Mouse (Mus musculus) subcutaneous adipose tissue, adult 2 months (tissue): ENCODE results near the gene Nudt7. TPM values are rescaled to one million over a fixed set of nuclear protein-coding genes. Genes with fewer than 3 reads are reported as not detected.

Experiments used
- polyA plus RNA-seq: library from polyadenylated mRNA; depleted of rRNA; stranded (reverse); fragments of >200 nt; gene quantifications from 2 replicates; pipeline ENCODE4 v1.2.3, GENCODE M21; 2012; ENCODE audit warnings: low replicate concordance; rRNA removed

The Nudt7 gene
- 49.6 and 102 TPM in 2 replicates for polyA plus RNA-seq

DNA sequence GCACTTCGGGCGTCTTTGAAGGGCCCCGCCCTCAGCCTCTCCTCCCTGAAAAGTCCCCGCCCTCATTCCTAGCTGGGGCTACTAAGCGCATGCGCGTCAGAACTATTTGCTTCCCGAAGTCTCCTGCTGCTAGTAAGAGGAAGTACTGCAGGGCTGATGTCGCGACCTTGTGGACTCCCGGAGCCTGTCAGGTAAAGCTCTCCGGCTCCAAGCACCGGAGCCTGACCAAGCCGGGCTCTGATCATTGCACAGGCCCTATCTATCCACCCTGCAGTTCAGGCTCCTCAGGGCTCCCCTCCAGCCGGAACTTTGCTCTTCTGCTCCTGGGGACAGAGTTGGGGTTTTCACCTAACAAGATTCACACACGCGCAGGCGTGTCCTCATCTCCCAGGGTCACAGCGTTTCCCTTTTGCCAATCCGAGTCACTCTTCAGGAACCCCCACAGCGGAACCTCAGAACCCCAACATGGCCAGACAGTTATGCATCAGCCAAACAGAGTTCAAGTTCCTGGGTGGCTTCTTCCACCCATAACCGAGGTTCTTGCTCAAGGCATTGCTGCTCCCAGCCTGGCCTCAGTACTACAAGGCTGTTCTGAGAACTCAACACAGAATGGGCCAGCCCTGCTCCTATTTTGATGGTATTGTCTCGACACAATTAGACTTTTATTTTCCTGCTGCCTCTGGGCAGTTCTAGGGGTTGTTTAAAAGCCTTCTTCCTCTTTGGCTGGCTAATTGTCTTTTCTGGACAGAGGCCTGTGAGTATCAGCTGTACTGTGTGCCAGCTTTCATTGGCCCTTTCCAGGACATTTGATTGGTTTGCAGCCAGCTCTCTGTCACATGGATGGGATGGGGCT, at the start of gene Nudt7:
Nudt7 (plus strand) TSS at position 48 of the 853 bp plus-strand sequence.

Other genes starting within 250 kb of the Nudt7 start
- gene Vat1l, start 72.1 kb downstream of the Nudt7 start, polyA plus RNA-seq = 0.83 and 1.0 TPM in 2 replicates